Mouse (Mus musculus): Measurements from ENCODE around the gene Nfasc.

Gene Nfasc

GRCm38 (mm10) chr1:132733873-132734447 is 7.6 kb downstream of the Nfasc start:
- in situ Hi-C loops (cut with MseI, MboI), result no loop called here

GRCm38 (mm10) chr1:132732307-132732706 is 9.3 kb downstream of the Nfasc start:
- in situ Hi-C loops (cut with MseI, MboI), result no loop called here

- in situ Hi-C loops (cut with MseI, MboI), result no loop called here
These were observed 14.0 kb downstream of the Nfasc start for GRCm38 (mm10) chr1:132727548-132727947.

GRCm38 (mm10) chr1:132722362-132722761 is 19.2 kb downstream of the Nfasc start:
- in situ Hi-C loops (cut with MseI, MboI), result no loop called here

GRCm38 (mm10) chr1:132721266-132721665 is 20.3 kb downstream of the Nfasc start:
- in situ Hi-C loops (cut with MseI, MboI), result no loop called here

GRCm38 (mm10) chr1:132718225-132718624 is 23.4 kb downstream of the Nfasc start:
- in situ Hi-C loops (cut with MseI, MboI), result no loop called here

- in situ Hi-C loops (cut with MseI, MboI), result no loop called here
These were observed 26.6 kb downstream of the Nfasc start for GRCm38 (mm10) chr1:132715044-132715443.

- in situ Hi-C loops (cut with MseI, MboI), result no loop called here
These were observed 32.2 kb downstream of the Nfasc start for GRCm38 (mm10) chr1:132709419-132709818.

GRCm38 (mm10) chr1:132707301-132707700 is 34.3 kb downstream of the Nfasc start:
- in situ Hi-C loops (cut with MseI, MboI), result no loop called here

- in situ Hi-C loops (cut with MseI, MboI), result no loop called here
These were observed 38.1 kb downstream of the Nfasc start for GRCm38 (mm10) chr1:132703467-132703866.

GRCm38 (mm10) chr1:132696926-132697325 is 44.7 kb downstream of the Nfasc start:
- in situ Hi-C loops (cut with MseI, MboI), result no loop called here

GRCm38 (mm10) chr1:132696232-132696631 is 45.4 kb downstream of the Nfasc start:
- in situ Hi-C loops (cut with MseI, MboI), result no loop called here

GRCm38 (mm10) chr1:132694007-132694406 is 47.6 kb downstream of the Nfasc start:
- in situ Hi-C loops (cut with MseI, MboI), result no loop called here

GRCm38 (mm10) chr1:132689181-132689580 is 52.4 kb downstream of the Nfasc start:
- in situ Hi-C loops (cut with MseI, MboI), result no loop called here

- in situ Hi-C loops (cut with MseI, MboI), result no loop called here
These were observed 62.7 kb downstream of the Nfasc start for GRCm38 (mm10) chr1:132678935-132679334.

- in situ Hi-C loops (cut with MseI, MboI), result no loop called here
These were observed 63.5 kb downstream of the Nfasc start for GRCm38 (mm10) chr1:132678076-132678475.

- in situ Hi-C loops (cut with MseI, MboI), result no loop called here
These were observed 68.9 kb downstream of the Nfasc start for GRCm38 (mm10) chr1:132672704-132673103.

GRCm38 (mm10) chr1:132669200-132669599 is 72.4 kb downstream of the Nfasc start:
- in situ Hi-C loops (cut with MseI, MboI), result no loop called here

GRCm38 (mm10) chr1:132660354-132660753 is 81.2 kb downstream of the Nfasc start:
- in situ Hi-C loops (cut with MseI, MboI), result no loop called here

GRCm38 (mm10) chr1:132659604-132660003 is 82.0 kb downstream of the Nfasc start:
- in situ Hi-C loops (cut with MseI, MboI), result no loop called here

- in situ Hi-C loops (cut with MseI, MboI), result no loop called here
These were observed 86.0 kb downstream of the Nfasc start for GRCm38 (mm10) chr1:132655611-132656010.

GRCm38 (mm10) chr1:132654769-132655168 is 86.8 kb downstream of the Nfasc start:
- in situ Hi-C loops (cut with MseI, MboI), result no loop called here

GRCm38 (mm10) chr1:132653841-132654457 is 87.6 kb downstream of the Nfasc start:
- in situ Hi-C loops (cut with MseI, MboI), result no loop called here

GRCm38 (mm10) chr1:132653161-132653560 is 88.4 kb downstream of the Nfasc start:
- in situ Hi-C loops (cut with MseI, MboI), result no loop called here

Measured in mouse trophoblast stem cell (cell line).